Mouse (Mus musculus): Measurements from ENCODE around the gene Ppp1r2.

The Ppp1r2 gene

GRCm38 (mm10) chr16:31234808-31235456 is 40.1 kb downstream of the Ppp1r2 start:
- DNase-seq (ENCODE audit: low read depth, low spot score) = no peak

- DNase-seq (ENCODE audit: low read depth, low spot score) = no peak
Measured at GRCm38 (mm10) chr16:31234356-31234755, 40.7 kb downstream of the Ppp1r2 start.

GRCm38 (mm10) chr16:31233541-31234339 is 41.3 kb downstream of the Ppp1r2 start:
- DNase-seq (ENCODE audit: low read depth, low spot score) = no peak

- no peak for DNase-seq (ENCODE audit: low read depth, low spot score)
Measured at GRCm38 (mm10) chr16:31233167-31233498, 41.9 kb downstream of the Ppp1r2 start.

- DNase-seq (ENCODE audit: low read depth, low spot score) = no peak
Measured at GRCm38 (mm10) chr16:31232491-31233166, 42.4 kb downstream of the Ppp1r2 start.

- no peak for DNase-seq (ENCODE audit: low read depth, low spot score)
Measured at GRCm38 (mm10) chr16:31231591-31231990, 43.5 kb downstream of the Ppp1r2 start.

GRCm38 (mm10) chr16:31227746-31228145 is 47.3 kb downstream of the Ppp1r2 start:
- DNase-seq (ENCODE audit: low read depth, low spot score) = no peak

GRCm38 (mm10) chr16:31215271-31215670 is 59.8 kb downstream of the Ppp1r2 start:
- DNase-seq (ENCODE audit: low read depth, low spot score) = no peak

GRCm38 (mm10) chr16:31213463-31213862 is 61.6 kb downstream of the Ppp1r2 start:
- no peak for DNase-seq (ENCODE audit: low read depth, low spot score)

- DNase-seq (ENCODE audit: low read depth, low spot score) = no peak
Measured at GRCm38 (mm10) chr16:31211503-31211902, 63.6 kb downstream of the Ppp1r2 start.

GRCm38 (mm10) chr16:31210453-31210852 is 64.6 kb downstream of the Ppp1r2 start:
- DNase-seq (ENCODE audit: low read depth, low spot score) = no peak

- DNase-seq (ENCODE audit: low read depth, low spot score) = no peak
Measured at GRCm38 (mm10) chr16:31209911-31210310, 65.2 kb downstream of the Ppp1r2 start.

GRCm38 (mm10) chr16:31205726-31206125 is 69.4 kb downstream of the Ppp1r2 start:
- no peak for DNase-seq (ENCODE audit: low read depth, low spot score)

GRCm38 (mm10) chr16:31205187-31205586 is 69.9 kb downstream of the Ppp1r2 start:
- DNase-seq (ENCODE audit: low read depth, low spot score) = no peak

GRCm38 (mm10) chr16:31204216-31204615 is 70.9 kb downstream of the Ppp1r2 start:
- DNase-seq (ENCODE audit: low read depth, low spot score) = no peak

GRCm38 (mm10) chr16:31201704-31202103 is 73.4 kb downstream of the Ppp1r2 start:
- DNase-seq (ENCODE audit: low read depth, low spot score) = no peak

Data from WW6 (cell line).